Mouse (Mus musculus) liver, postnatal 0 days (tissue): ENCODE measurements around the gene Apool. TPM values are rescaled to one million over a fixed set of nuclear protein-coding genes. Genes with fewer than 3 reads are reported as not detected.

Experiments used
- ATAC-seq: fragments of 200-750 bp; cut with Nextera tagmentation; 2 replicates; pipeline ENCODE4 v1.8.0; 2017; ENCODE audit warnings: mild to moderate bottlenecking, moderate library complexity
- DNase-seq: peaks from one replicate; pipeline ENCODE4 v3.0.0-alpha.2; 2016
- H3K27ac ChIP-seq: fragments of 300-500 bp; sonication (generic); 2 replicates; pipeline ENCODE4 v1.5.1; 2014; ENCODE audit warnings: antibody characterized with exemption, moderate library complexity, mild to moderate bottlenecking, low read depth
- H3K27me3 ChIP-seq: fragments of 300-500 bp; sonication (generic); 2 replicates; pipeline ENCODE4 v1.6.1; 2014; ENCODE audit warnings: low read length, control low read depth, mixed read lengths; ENCODE audit not compliant: insufficient read depth
- H3K36me3 ChIP-seq: fragments of 300-500 bp; sonication (generic); replicated peaks from 2 replicates; pipeline ENCODE4 v1.6.1; 2014; ENCODE audit warnings: mild to moderate bottlenecking, control low read depth, low read length, moderate library complexity, mixed read lengths; ENCODE audit not compliant: insufficient read depth
- H3K4me1 ChIP-seq: fragments of 300-500 bp; sonication (generic); 2 replicates; pipeline ENCODE4 v1.6.1; 2014; ENCODE audit warnings: antibody characterized with exemption, mild to moderate bottlenecking, control low read depth; ENCODE audit not compliant: insufficient read depth
- H3K4me2 ChIP-seq: fragments of 300-500 bp; sonication (generic); 2 replicates; pipeline ENCODE4 v1.6.1; 2014; ENCODE audit warnings: low read depth, mild to moderate bottlenecking, low read length, moderate library complexity, mixed read lengths
- H3K4me3 ChIP-seq: fragments of 300-500 bp; sonication (generic); 2 replicates; pipeline ENCODE4 v1.5.1; 2014; ENCODE audit warnings: low read depth, low read length
- H3K9ac ChIP-seq: fragments of 300-500 bp; sonication (generic); replicated peaks from 2 replicates; pipeline ENCODE4 v1.6.1; 2014; ENCODE audit warnings: mild to moderate bottlenecking, moderate library complexity
- H3K9me3 ChIP-seq: fragments of 300-500 bp; sonication (generic); 2 replicates; pipeline ENCODE4 v1.6.1; 2016; ENCODE audit warnings: mild to moderate bottlenecking, control low read depth, low read length, mixed read lengths
- CTCF ChIP-seq: sonication (generic); IDR thresholded peaks from 2 replicates; pipeline ENCODE4 v1.5.1; 2016; ENCODE audit warnings: antibody characterized with exemption, low read depth
- EP300 ChIP-seq: IDR thresholded peaks from 2 replicates; pipeline ENCODE4 v1.6.1; 2016; ENCODE audit warnings: antibody characterized with exemption, low read depth, mild to moderate bottlenecking
- whole genome bisulfite sequencing: fragments of 180-500 bp; shearing (Covaris S2); extraction: QIAGEN DNeasy Blood & Tissue Kit; methylation state at CpG from one replicate; pipeline ENCODE4 v1.1.7; 2014; ENCODE audit not compliant: insufficient replicate concordance; 5-methylcytosine and 5-hydroxymethylcytosine counted together
- polyA plus RNA-seq: library from polyadenylated mRNA; unstranded; fragments of >200 nt; fragmentation: Nextera tagmentation; extraction: Ambion mirVana; gene quantifications from 2 replicates; pipeline ENCODE4 v1.2.1, GENCODE M21; 2015

Gene Apool
- polyA plus RNA-seq: 25.4 and 26.8 TPM in 2 replicates

DNA sequence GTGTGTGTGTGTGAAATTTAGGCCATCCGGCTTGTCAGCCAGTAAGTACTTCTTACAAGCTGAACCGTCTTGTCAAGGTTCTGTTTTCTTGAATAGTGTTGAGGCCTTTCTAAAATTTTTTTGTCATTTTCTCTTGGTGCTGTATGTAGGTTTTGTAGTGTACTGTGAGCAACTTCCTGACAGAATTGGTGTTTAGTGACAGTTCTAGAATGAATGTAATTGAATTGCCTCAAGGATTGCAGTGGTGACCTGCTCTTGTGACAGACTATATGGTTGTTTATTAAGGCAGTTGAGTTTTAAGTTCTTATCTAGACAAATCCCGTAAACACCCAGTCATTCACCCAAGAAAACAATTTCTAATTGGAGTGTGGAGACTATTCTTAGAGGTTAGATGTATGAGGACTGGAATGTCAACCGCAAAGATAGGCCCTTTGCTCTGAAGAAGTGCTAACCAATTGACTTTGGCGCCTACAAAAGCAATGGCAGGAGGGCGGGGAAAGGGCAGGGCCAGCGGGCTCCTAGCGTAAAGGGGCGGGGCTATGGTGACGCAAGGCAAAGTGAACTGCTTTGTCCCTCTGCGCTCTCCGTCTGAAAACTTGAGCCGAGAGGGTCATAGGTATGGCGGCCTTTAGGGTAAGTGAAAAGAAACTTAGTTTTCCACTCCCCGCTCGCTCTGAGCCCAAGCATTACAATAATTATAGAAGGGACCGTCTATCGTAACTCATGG is at the start of gene Apool:
TSS of gene Apool (plus strand) at position 531 of the 727 bp plus-strand sequence.
- no peaks in the 10 kb centered on the region for H3K27me3 ChIP-seq
- peaks cover 3% of the 10 kb centered on the region; the same call in 1 of the 2 replicates for H3K4me1 ChIP-seq
- H3K36me3 ChIP-seq: no peaks in the 10 kb centered on the region
- peak within 1 kb of the TSS; percentile 73 for H3K4me3 ChIP-seq
- peak within 1 kb of the TSS; percentile 73 for H3K27ac ChIP-seq
- H3K9ac ChIP-seq: peak within 1 kb of the TSS; percentile 76
- peak; percentile 86 for DNase-seq
- peak; percentile 100 for ATAC-seq
- 19% methylated on average over 18 of the region's 18 CpGs for WGBS
- peak within 1 kb of the TSS; percentile 59 for H3K4me2 ChIP-seq
- no peaks in the 10 kb centered on the region for H3K9me3 ChIP-seq
- TF ChIP-seq EP300 (no peak), CTCF (no peak)

DNA sequence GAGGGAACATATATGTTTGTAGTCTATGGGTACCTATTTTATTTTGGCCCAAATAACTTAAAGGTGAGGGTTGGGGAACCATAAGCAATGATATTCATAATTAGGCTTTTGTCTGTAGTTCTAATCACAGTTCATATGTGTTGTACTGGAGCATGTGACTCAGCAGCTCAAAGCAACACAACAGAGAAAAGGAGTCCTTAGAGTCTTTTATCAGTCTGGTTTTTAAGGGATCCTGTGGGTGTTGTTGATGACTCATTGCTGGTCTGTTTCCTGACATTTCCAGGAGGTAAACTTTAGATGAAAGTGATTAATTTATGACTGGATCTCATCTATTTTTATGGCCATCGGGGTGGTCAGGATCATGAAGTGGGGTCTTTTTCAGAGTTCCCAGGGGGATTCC is 37.6 kb upstream of the Apool start:
- DNase-seq (no peak), ATAC-seq (no peak)
- Histone ChIP-seq H3K9ac (no peak overlapping the region), H3K4me2 (no peak overlapping the region), H3K4me1 (no peaks in the 10 kb centered on the region), H3K27me3 (no peaks in the 10 kb centered on the region), H3K4me3 (no peak overlapping the region), H3K9me3 (no peaks in the 10 kb centered on the region), H3K36me3 (no peaks in the 10 kb centered on the region), H3K27ac (no peak overlapping the region)
- WGBS: 40% methylated on average over 1 of the region's 1 CpGs
- no peak for TF ChIP-seq EP300
- no peak for TF ChIP-seq CTCF

DNA sequence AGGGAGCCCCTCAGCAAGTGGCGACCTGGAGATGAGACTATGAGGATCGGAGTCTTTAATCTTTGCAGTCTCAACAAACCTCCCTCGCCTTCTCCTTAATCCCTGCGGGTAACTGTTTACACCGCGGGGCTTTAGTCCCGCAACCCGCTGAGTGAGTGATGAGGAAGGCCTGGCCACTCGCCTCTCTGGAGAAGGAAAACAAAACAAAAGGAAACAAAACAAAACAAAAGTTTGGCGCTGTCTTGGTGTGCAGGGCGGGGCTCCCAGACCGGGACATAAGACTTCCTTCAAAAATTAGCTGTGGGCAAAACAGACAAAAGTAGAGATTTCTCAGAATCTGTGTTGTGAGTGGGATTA is 375 bp downstream of the Apool start:
- no peaks in the 10 kb centered on the region for H3K27me3 ChIP-seq
- DNase-seq (no peak), ATAC-seq (peak; percentile 68)
- WGBS: 10% methylated on average over 12 of the region's 12 CpGs
- peaks cover 3% of the 10 kb centered on the region; the same call in 1 of the 2 replicates for H3K4me1 ChIP-seq
- TF ChIP-seq CTCF (no peak), EP300 (no peak)
- H3K9ac ChIP-seq: peak overlapping the region; percentile 76
- peak overlapping the region; percentile 73 for H3K27ac ChIP-seq
- no peaks in the 10 kb centered on the region for H3K36me3 ChIP-seq
- H3K4me3 ChIP-seq: peak overlapping the region; percentile 73
- no peaks in the 10 kb centered on the region for H3K9me3 ChIP-seq
- H3K4me2 ChIP-seq: peak overlapping the region; percentile 59

DNA sequence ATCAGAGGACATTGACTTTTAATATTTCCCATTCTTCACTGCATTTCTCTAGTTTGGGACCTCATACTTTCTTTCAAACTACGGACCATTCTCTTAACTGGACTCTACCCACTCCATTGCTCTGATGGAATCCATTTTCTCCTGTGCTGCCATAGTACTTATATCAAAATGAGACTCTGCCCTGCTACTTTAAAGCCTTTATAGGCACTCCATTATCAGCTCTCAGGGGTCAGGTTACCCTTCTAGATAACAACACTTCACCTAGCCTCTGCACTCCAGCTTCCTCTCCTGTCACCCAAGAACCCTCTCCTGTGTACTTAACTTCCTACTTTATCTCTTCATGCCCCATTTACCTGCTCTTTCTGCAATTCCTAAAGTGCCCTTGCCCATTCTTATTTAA is 960 bp downstream of the Apool start:
- DNase-seq (no peak), ATAC-seq (no peak)
- Histone ChIP-seq H3K9ac (no peak overlapping the region), H3K27me3 (no peaks in the 10 kb centered on the region), H3K27ac (no peak overlapping the region), H3K4me3 (peak overlapping the region; percentile 73), H3K9me3 (no peaks in the 10 kb centered on the region), H3K36me3 (no peaks in the 10 kb centered on the region), H3K4me1 (peaks cover 3% of the 10 kb centered on the region; the same call in 1 of the 2 replicates), H3K4me2 (peak overlapping the region; percentile 59)
- TF ChIP-seq CTCF: no peak
- TF ChIP-seq EP300: no peak
- 52% methylated on average over 1 of the region's 1 CpGs for WGBS

DNA sequence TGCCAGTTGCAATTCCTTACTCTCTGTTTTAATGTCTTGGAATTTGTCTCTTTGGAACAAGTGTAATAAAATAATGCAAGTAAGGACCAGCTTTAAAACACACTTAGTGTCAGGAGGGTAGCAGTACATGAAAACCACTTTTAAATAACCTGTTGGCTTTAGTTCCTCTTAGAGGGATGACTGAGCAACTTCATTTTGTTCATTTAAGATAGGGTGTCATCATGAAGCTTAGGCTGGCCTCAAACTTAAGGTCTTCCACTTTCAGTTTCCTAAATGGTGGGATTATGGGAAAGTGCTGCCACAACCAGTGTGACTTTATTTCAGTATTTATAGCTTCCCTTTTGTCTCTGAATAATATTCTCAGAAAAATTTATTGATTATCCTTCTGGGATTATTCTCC is 9.1 kb downstream of the Apool start:
- Histone ChIP-seq H3K27me3 (no peaks in the 10 kb centered on the region), H3K9me3 (no peaks in the 10 kb centered on the region), H3K4me3 (no peak overlapping the region), H3K36me3 (no peaks in the 10 kb centered on the region), H3K27ac (no peak overlapping the region), H3K4me1 (no peaks in the 10 kb centered on the region), H3K9ac (no peak overlapping the region), H3K4me2 (no peak overlapping the region)
- no peak for ATAC-seq
- DNase-seq: no peak
- TF ChIP-seq CTCF (no peak), EP300 (no peak)

DNA sequence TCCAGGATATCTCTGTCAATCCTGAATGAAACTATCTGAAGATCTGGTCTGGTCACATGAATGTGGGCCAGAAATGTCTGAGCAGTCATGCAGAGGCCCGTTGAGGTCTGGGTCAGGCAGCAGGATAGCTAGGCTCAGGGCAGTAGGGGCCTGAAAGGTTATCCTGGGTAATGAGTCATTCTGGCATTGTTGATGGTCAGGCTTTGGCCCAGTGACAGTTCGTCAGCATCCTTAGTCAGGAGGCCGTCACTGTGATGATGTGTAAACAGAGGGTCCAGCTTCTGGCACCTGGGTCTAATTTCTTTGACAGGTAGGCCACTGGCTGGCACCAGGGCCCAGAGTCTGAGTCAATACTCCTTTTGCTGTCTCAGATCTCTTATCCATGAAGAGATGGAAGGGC is 28.4 kb downstream of the Apool start:
- WGBS: 77% methylated on average over 3 of the region's 3 CpGs
- Histone ChIP-seq H3K4me1 (no peaks in the 10 kb centered on the region), H3K4me2 (no peak overlapping the region), H3K27ac (no peak overlapping the region), H3K4me3 (no peak overlapping the region), H3K9me3 (no peaks in the 10 kb centered on the region), H3K27me3 (no peaks in the 10 kb centered on the region), H3K36me3 (no peaks in the 10 kb centered on the region), H3K9ac (no peak overlapping the region)
- DNase-seq (no peak), ATAC-seq (no peak)
- TF ChIP-seq CTCF: no peak
